Mouse (Mus musculus) spleen, adult 2 months (tissue): ENCODE measurements around the gene Wdr63. TPM values are rescaled to one million over a fixed set of nuclear protein-coding genes. Genes with fewer than 3 reads are reported as not detected.

ENCODE experiments used
- DNase-seq, 2 experiments: peaks; one replicate each; pipeline versions ENCODE4 v3.0.0 to v3.0.0-alpha.2; 2012 to 2021; ENCODE audit warnings: low spot score in 2 of 2, low read depth in 1 of 2
- H3K27ac ChIP-seq: fragments of 200-500 bp; 2 replicates; pipeline ENCODE4 v1.5.1; 2012; ENCODE audit warnings: low read length, inconsistent platforms; ENCODE audit not compliant: insufficient read depth
- H3K27me3 ChIP-seq: fragments of 200-500 bp; 2 replicates; pipeline ENCODE4 v1.6.1; 2012; ENCODE audit warnings: mild to moderate bottlenecking, moderate library complexity, low read length, inconsistent platforms; ENCODE audit not compliant: control insufficient read depth, insufficient read depth
- H3K36me3 ChIP-seq: fragments of 200-500 bp; 2 replicates; pipeline ENCODE4 v1.6.1; 2012; ENCODE audit warnings: mild to moderate bottlenecking, low read length, inconsistent platforms; ENCODE audit not compliant: control insufficient read depth, insufficient read depth
- H3K4me1 ChIP-seq: fragments of 200-500 bp; 2 replicates; pipeline ENCODE4 v1.6.1; 2011; ENCODE audit warnings: inconsistent platforms; ENCODE audit not compliant: control insufficient read depth, insufficient read depth, insufficient read length
- H3K4me3 ChIP-seq: fragments of 200-500 bp; 2 replicates; pipeline ENCODE4 v1.5.1; 2011; ENCODE audit warnings: mild to moderate bottlenecking, inconsistent platforms; ENCODE audit not compliant: insufficient read depth, insufficient read length; ENCODE audit errors: extremely low read depth
- CTCF ChIP-seq: fragments of 200-500 bp; IDR thresholded peaks from 2 replicates; pipeline ENCODE4 v1.5.1; 2011; ENCODE audit warnings: mild to moderate bottlenecking, inconsistent platforms; ENCODE audit not compliant: insufficient read depth, insufficient read length, insufficient replicate concordance; ENCODE audit errors: extremely low read depth
- POLR2A ChIP-seq: fragments of 200-500 bp; IDR thresholded peaks from 2 replicates; pipeline ENCODE4 v1.6.1; 2011; ENCODE audit warnings: low read depth, low read length, inconsistent platforms
- WGBS: fragments of 180-500 bp; shearing (Covaris S2); methylation state at CpG from one replicate; pipeline ENCODE4 v1.1.7; 2018; 5-methylcytosine and 5-hydroxymethylcytosine counted together
- polyA plus RNA-seq: library from polyadenylated mRNA; depleted of rRNA; stranded (reverse); fragments of >200 nt; gene quantifications from 2 replicates; pipeline ENCODE4 v1.2.3, GENCODE M21; 2012

Gene Wdr63
- polyA plus RNA-seq, 1 experiment, result not detected

DNA sequence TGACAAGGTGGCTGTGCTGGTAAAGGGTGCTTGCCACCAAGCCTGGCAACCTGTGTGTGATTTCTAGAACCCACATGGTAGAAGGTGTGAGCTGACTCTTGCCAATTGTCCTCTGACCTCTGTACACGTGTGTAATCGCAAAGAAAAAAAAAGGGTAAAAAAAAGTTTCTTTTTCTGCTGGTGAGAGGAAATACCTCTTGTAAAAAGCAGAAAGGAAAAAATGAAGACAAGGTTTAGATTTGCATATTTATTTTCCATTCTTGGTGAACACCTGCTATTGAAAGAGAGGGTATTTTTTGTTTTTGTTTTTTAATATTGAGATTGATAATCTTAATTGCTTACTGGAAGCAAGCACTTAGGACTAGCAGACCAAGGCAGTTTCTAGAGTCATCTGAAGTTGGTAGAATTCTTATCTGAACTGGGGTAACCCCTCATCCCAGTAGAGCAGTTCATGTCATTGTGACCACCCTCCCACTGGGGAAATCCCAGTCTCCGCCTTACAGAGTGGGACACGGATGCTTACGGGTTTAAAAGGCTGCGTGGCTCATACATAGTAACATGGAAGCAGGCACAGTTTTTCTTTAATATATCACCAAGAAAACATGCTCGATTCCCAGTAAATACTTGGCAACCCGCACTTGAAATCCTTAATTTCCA is 15.0 kb upstream of the Wdr63 start:
- peak overlapping the region; percentile 84 for H3K27ac ChIP-seq
- peak in 1 of 2 experiments; percentile 48 for DNase-seq

DNA sequence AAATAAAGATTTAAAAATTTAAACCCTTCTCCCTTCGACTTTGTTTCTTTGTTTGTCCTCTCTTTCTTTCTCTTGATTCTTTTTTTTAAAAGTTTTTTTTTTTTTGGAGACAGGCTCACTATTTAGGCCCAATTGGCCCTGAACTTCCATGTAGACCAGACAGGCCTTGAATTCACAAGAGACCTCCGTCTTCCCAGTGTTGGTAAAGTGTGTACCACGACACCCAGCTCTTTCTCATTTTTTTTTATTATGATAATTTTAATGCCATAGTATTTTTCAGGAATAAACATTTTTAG is 14.1 kb upstream of the Wdr63 start:
- H3K4me1 ChIP-seq, result peaks cover 11% of the 10 kb centered on the region
- TF ChIP-seq POLR2A (no peak), CTCF (no peak)
- H3K27me3 ChIP-seq, result no peaks in the 10 kb centered on the region
- WGBS, result 64% methylated on average over 3 of the region's 3 CpGs
- DNase-seq, result no peak
- peak overlapping the region; percentile 91; the same call in 1 of the 2 replicates for H3K27ac ChIP-seq
- no peak overlapping the region for H3K4me3 ChIP-seq
- H3K36me3 ChIP-seq, result no peaks in the 10 kb centered on the region

More for the DNA sequence above, 15.0 kb upstream of the Wdr63 start:
- TF ChIP-seq POLR2A, result no peak
- no peak for TF ChIP-seq CTCF
- no peaks in the 10 kb centered on the region for H3K27me3 ChIP-seq
- 52% methylated on average over 8 of the region's 8 CpGs for WGBS
- no peaks in the 10 kb centered on the region for H3K36me3 ChIP-seq
- peaks cover 11% of the 10 kb centered on the region for H3K4me1 ChIP-seq
- H3K4me3 ChIP-seq, result no peak overlapping the region

- peak in 1 of 2 experiments; percentile 22 for DNase-seq
- Histone ChIP-seq H3K27ac (peak overlapping the region; percentile 91), H3K36me3 (no peaks in the 10 kb centered on the region)
These were observed 13.6 kb upstream of the Wdr63 start for GRCm38 (mm10) chr3:146121310-146122124.

GRCm38 (mm10) chr3:146117997-146118457 is 10.1 kb upstream of the Wdr63 start:
- Histone ChIP-seq H3K27me3 (no peaks in the 10 kb centered on the region), H3K36me3 (no peaks in the 10 kb centered on the region), H3K27ac (no peak overlapping the region), H3K4me3 (no peak overlapping the region), H3K4me1 (peaks cover 6% of the 10 kb centered on the region; the same call in 1 of the 2 replicates)
- 65% methylated on average over 9 of the region's 9 CpGs for WGBS
- no peak for DNase-seq
- TF ChIP-seq POLR2A (no peak), CTCF (no peak)

More at GRCm38 (mm10) chr3:146121310-146122124, 13.6 kb upstream of the Wdr63 start:
- TF ChIP-seq POLR2A (no peak), CTCF (no peak)
- no peaks in the 10 kb centered on the region for H3K27me3 ChIP-seq
- peaks cover 11% of the 10 kb centered on the region for H3K4me1 ChIP-seq
- 11% methylated on average over 25 of the region's 25 CpGs for WGBS
- peak overlapping the region; percentile 65 for H3K4me3 ChIP-seq

DNA sequence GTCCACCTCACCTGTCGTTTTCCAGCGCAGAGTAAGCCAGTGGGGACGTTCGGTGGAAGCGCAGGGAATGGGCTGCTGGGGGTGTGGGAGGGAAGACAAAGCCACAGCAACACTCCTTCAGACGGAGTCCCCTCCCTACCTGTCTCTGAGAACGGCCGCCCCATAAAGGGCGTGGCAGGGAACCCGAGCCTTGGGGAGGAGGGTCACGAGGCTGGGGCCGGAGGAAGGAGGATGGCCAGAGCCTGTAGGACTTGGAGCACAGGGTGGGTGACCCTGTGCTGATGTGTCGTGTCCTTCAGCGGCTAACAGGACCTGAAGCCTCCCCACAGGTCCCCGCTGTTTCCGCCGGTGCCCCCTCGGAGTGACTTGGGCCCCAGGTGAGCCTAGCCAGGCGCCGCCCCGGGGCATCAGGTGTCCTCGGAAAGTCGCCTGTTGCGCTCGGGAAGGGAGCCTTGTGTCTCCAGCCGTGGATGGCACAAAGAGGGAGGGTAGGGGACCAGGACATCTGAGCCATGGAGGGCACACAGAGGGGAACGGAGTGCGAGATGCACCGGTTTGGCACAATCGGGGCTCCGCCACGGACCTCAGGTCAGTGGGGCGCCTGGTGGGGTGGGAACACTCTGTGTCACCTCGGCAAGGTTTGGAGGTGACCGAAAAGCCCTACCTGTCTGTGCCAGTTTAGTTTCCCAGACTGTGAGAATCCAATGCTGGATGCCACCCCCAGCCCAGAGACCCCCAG is 9.5 kb upstream of the Wdr63 start, which contains the start of gene Mcoln3:
Mcoln3 (plus strand) TSS at position 193 of the 739 bp plus-strand sequence.
- no peak for DNase-seq
- Histone ChIP-seq H3K4me1 (peaks cover 3% of the 10 kb centered on the region; the same call in 1 of the 2 replicates), H3K4me3 (no peak within 1 kb of the TSS), H3K27ac (no peak within 1 kb of the TSS), H3K36me3 (no peaks in the 10 kb centered on the region), H3K27me3 (no peaks in the 10 kb centered on the region)
- no peak for TF ChIP-seq POLR2A
- TF ChIP-seq CTCF, result no peak
- WGBS, result 40% methylated on average over 35 of the region's 35 CpGs

DNA sequence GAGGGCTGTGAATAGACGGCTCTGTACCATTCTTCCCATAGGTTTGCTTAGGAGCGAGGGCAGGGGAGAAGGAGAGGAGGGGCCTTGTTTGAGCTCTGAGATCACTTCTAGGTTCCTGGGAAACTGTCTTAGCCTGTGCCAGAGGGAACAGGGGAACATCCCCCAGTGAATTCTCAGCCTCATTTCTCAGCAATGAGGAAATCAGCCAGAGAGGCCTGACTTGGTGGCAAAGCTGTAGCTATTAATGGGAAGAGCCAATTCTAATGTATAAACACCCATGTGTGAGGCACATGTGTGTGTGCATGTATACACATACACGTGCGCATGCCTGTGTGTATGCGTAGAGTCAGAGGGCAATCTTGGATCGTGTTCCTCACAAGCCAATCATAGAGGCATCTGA is 3.0 kb upstream of the Wdr63 start:
- Histone ChIP-seq H3K36me3 (no peaks in the 10 kb centered on the region), H3K4me1 (no peaks in the 10 kb centered on the region; the same call in 1 of the 2 replicates), H3K4me3 (no peak overlapping the region), H3K27ac (no peak overlapping the region), H3K27me3 (no peaks in the 10 kb centered on the region; the same call in 1 of the 2 replicates)
- DNase-seq, result no peak
- WGBS, result 81% methylated on average over 6 of the region's 6 CpGs
- no peak for TF ChIP-seq CTCF
- TF ChIP-seq POLR2A, result no peak
